8 mouse cellular contexts compared by ENCODE assay signal in genomic region chr2:169061520-169061919, GRCm38 (mm10).
A peak's percentile ranks its signal among the peaks of the same experiment; 100 is the strongest.
DNase-seq lines count a peak whose midpoint lies in the region; ATAC-seq and TF ChIP-seq lines count a peak whose summit lies in the region.

No protein-coding gene starts in this region.

- H3K9me3 ChIP-seq in embryonic facial prominence, embryonic 14.5 days (ENCODE audit: control insufficient read depth, low read length), result peaks cover 4% of the 10 kb centered on the region; the same call in 1 of the 2 replicates
- H3K9me3 ChIP-seq in kidney, embryonic 14.5 days (ENCODE audit: control insufficient read depth, low read length), result 0 out of 2 replicates have a peak, but pooled peaks cover 2% of the 10 kb centered on the region
- peaks cover 10% of the 10 kb centered on the region; the same call in 1 of the 2 replicates for H3K9me3 ChIP-seq in limb, embryonic 13.5 days

- no peaks in the 10 kb centered on the region; the same call in 1 of the 2 replicates for H3K4me1 ChIP-seq in bone marrow, adult 2 months (ENCODE audit: control insufficient read depth, insufficient read depth, low read length)
- peaks cover 3% of the 10 kb centered on the region; the same call in 1 of the 2 replicates for H3K4me1 ChIP-seq in embryonic facial prominence, embryonic 14.5 days (ENCODE audit: control insufficient read depth, insufficient read depth, low read length)
- H3K4me1 ChIP-seq in kidney, embryonic 14.5 days (ENCODE audit: control insufficient read depth, insufficient read depth, low read length), result no peaks in the 10 kb centered on the region
- peaks cover 4% of the 10 kb centered on the region; the same call in 1 of the 2 replicates for H3K4me1 ChIP-seq in limb, embryonic 13.5 days

- peak; percentile 10 for DNase-seq in 3134 (ENCODE audit: extremely low read depth, insufficient read length, low spot score)
- peak; percentile 92 for DNase-seq in embryonic facial prominence, embryonic 14.5 days (ENCODE audit: low spot score)
- DNase-seq in heart, adult 8-10 months (ENCODE audit: low spot score), result peak; percentile 75
- peak; percentile 1 to 9 for DNase-seq in natural killer cell, adult 2 months (ENCODE audit: low spot score in 2 of 2)
- DNase-seq in telencephalon, adult 2 months (ENCODE audit: low read depth, low spot score), result peak; percentile 42

- H3K27ac ChIP-seq in bone marrow, adult 2 months (ENCODE audit: control insufficient read depth, insufficient read depth, low read depth, low read length, poor library complexity), result no peak overlapping the region
- no peak overlapping the region for H3K27ac ChIP-seq in embryonic facial prominence, embryonic 14.5 days (replicated peaks; ENCODE audit: low read depth, low read length)
- no peak overlapping the region; the same call in 1 of the 2 replicates for H3K27ac ChIP-seq in kidney, embryonic 14.5 days (ENCODE audit: low read depth, low read length)
- no peak overlapping the region for H3K27ac ChIP-seq in limb, embryonic 13.5 days

- no peaks in the 10 kb centered on the region for H3K36me3 ChIP-seq in embryonic facial prominence, embryonic 14.5 days (ENCODE audit: control insufficient read depth, insufficient read depth, low read length)
- no peaks in the 10 kb centered on the region for H3K36me3 ChIP-seq in kidney, embryonic 14.5 days (ENCODE audit: control insufficient read depth, insufficient read depth, low read length)
- no peaks in the 10 kb centered on the region for H3K36me3 ChIP-seq in limb, embryonic 13.5 days

- peak; percentile 65 for TF ChIP-seq CTCF in bone marrow, adult 2 months (IDR thresholded peaks at IDR 0.05; ENCODE audit: control insufficient read depth, insufficient read depth, low read length)

- 8% methylated on average over 11 of the region's 11 CpGs for WGBS in bone marrow, adult 2 months
- 3% methylated on average over 11 of the region's 11 CpGs for WGBS in embryonic facial prominence, embryonic 14.5 days
- WGBS in kidney, embryonic 14.5 days, result 6% methylated on average over 11 of the region's 11 CpGs
- 7% methylated on average over 11 of the region's 11 CpGs for WGBS in limb, embryonic 13.5 days

- peak overlapping the region; percentile 31; the same call in 1 of the 2 replicates for H3K4me2 ChIP-seq in embryonic facial prominence, embryonic 14.5 days (ENCODE audit: low read depth, low read length)
- H3K4me2 ChIP-seq in kidney, embryonic 14.5 days (replicated peaks; ENCODE audit: low read depth, low read length), result no peak overlapping the region; the same call in 1 of the 2 replicates
- peak overlapping the region; percentile 45 for H3K4me2 ChIP-seq in limb, embryonic 13.5 days (replicated peaks)

- no peak for TF ChIP-seq POLR2A in bone marrow, adult 2 months (IDR thresholded peaks at IDR 0.05; ENCODE audit: borderline replicate concordance, control insufficient read depth, low read depth, low read length)

- H3K4me3 ChIP-seq in bone marrow, adult 2 months (replicated peaks; ENCODE audit: control insufficient read depth, low read depth, low read length), result no peak overlapping the region
- H3K4me3 ChIP-seq in embryonic facial prominence, embryonic 14.5 days (ENCODE audit: low read depth, low read length), result no peak overlapping the region
- no peak overlapping the region for H3K4me3 ChIP-seq in kidney, embryonic 14.5 days (ENCODE audit: low read length)
- H3K4me3 ChIP-seq in limb, embryonic 13.5 days, result no peak overlapping the region

- H3K9ac ChIP-seq in embryonic facial prominence, embryonic 14.5 days (ENCODE audit: low read depth, low read length), result no peak overlapping the region
- H3K9ac ChIP-seq in kidney, embryonic 14.5 days (ENCODE audit: low read depth, low read length), result no peak overlapping the region
- no peak overlapping the region for H3K9ac ChIP-seq in limb, embryonic 13.5 days

- 0 out of 2 replicates have a peak, but pooled peaks have one; percentile 44 for ATAC-seq in embryonic facial prominence, embryonic 14.5 days (ENCODE audit: low read depth)
- ATAC-seq in kidney, embryonic 14.5 days (ENCODE audit: low FRiP score, low TSS enrichment), result 0 out of 2 replicates have a peak, but pooled peaks have one; percentile 68
- no peak for ATAC-seq in limb, embryonic 13.5 days (ENCODE audit: low FRiP score, low read depth)

- H3K27me3 ChIP-seq in embryonic facial prominence, embryonic 14.5 days (replicated peaks; ENCODE audit: control insufficient read depth, insufficient read depth, low read length), result no peaks in the 10 kb centered on the region
- no peaks in the 10 kb centered on the region for H3K27me3 ChIP-seq in kidney, embryonic 14.5 days (ENCODE audit: control insufficient read depth, insufficient read depth, low read length)
- H3K27me3 ChIP-seq in limb, embryonic 13.5 days, result peaks cover 17% of the 10 kb centered on the region

Comparison
In these comparisons a context has a peak if more than half of its experiments do, and no peak if none do; other contexts are left out.
1. DNase-seq: peak in every context shown above with its lines; median percentile 92 in embryonic facial prominence, embryonic 14.5 days; 75 in heart, adult 8-10 months; 42 in telencephalon, adult 2 months; 10 in 3134; 5 in natural killer cell, adult 2 months.